Mouse (Mus musculus) G1E (cell line): ENCODE data around the gene Sulf2.

Experiments
- CTCF ChIP-seq: IDR thresholded peaks from 2 replicates; pipeline ENCODE4 v1.5.1; 2012; ENCODE audit warnings: low read depth, low read length, inconsistent platforms, mixed read lengths
- GATA1 ChIP-seq: IDR thresholded peaks from 2 replicates; pipeline ENCODE4 v1.6.1; 2012; ENCODE audit warnings: borderline replicate concordance, low read length, inconsistent platforms, mixed read lengths
- GATA2 ChIP-seq: IDR thresholded peaks from 2 replicates; pipeline ENCODE4 v1.6.1; 2012; ENCODE audit warnings: low read depth, low read length, inconsistent platforms, borderline replicate concordance
- POLR2AphosphoS5 ChIP-seq: IDR thresholded peaks from 2 replicates; pipeline ENCODE4 v1.6.1; 2012; ENCODE audit warnings: low read depth, low read length, inconsistent platforms; ENCODE audit not compliant: insufficient replicate concordance
- TAL1 ChIP-seq: conservative IDR thresholded peaks from 2 replicates; pipeline ENCODE4 v1.6.1; 2012; ENCODE audit warnings: low read depth, low read length, inconsistent platforms, mixed read lengths

DNA sequence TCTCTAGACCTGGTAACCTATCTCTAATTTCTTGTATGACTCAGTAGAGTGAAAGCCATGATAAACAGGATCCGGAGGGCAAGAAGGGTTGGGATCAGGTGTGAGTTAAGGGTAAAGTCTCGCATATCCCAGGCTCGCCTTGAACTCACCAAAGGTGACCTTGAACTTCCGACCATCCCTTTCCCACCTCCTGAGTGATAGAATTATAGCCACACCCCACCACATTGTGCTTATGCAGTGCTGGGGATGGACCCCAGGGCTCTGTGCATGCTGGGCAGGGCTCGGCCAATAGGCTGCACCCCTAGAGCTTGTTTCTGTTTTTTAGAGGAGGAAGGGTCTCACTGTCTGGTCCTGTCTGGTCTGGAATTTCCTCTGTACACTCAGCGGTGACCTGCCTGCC is 14.4 kb downstream of the Sulf2 start:
- TF ChIP-seq CTCF: no peak
- no peak for TF ChIP-seq POLR2AphosphoS5
- TF ChIP-seq GATA1: no peak
- no peak for TF ChIP-seq TAL1
- no peak for TF ChIP-seq GATA2
